Mouse (Mus musculus): ENCODE measurements around the gene Abcd2. TPM values are rescaled to one million over a fixed set of nuclear protein-coding genes. Genes with fewer than 3 reads are reported as not detected.

Gene Abcd2
- total RNA-seq, 1 experiment from 2014 or later, result 10.0 TPM

GRCm38 (mm10) chr15:91165021-91165420 lies 26.6 kb downstream of the Abcd2 start:
- ATAC-seq (replicated peaks; ENCODE audit: low read depth, poor library complexity, severe bottlenecking), result peak; percentile 76

GRCm38 (mm10) chr15:91163454-91163853 lies 28.1 kb downstream of the Abcd2 start:
- no peak for ATAC-seq (replicated peaks; ENCODE audit: low read depth, poor library complexity, severe bottlenecking)

GRCm38 (mm10) chr15:91161153-91161552 lies 30.4 kb downstream of the Abcd2 start:
- no peak for ATAC-seq (replicated peaks; ENCODE audit: low read depth, poor library complexity, severe bottlenecking)

- no peak for ATAC-seq (replicated peaks; ENCODE audit: low read depth, poor library complexity, severe bottlenecking)
These were observed 38.3 kb downstream of the Abcd2 start for GRCm38 (mm10) chr15:91153311-91153710.

DNA sequence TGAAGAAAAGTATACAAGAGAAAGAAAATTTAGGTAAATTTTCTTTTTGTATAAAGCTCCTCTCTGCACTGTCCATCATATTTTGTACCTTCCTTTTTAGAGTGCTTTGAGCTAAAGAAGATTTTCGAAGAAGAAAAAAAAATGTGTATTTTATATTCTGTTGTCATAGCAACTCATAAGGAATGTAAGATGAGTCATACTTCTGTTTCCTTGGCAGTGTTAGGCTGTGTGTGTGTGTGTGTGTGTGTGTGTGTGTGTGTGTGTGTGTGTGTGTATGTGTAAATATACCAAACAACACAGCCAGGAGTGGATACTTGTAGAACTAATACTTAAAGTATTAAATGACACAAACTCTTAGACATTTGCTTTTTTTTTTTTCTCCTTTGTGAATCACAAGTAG lies 39.0 kb downstream of the Abcd2 start:
- no peak for ATAC-seq (replicated peaks; ENCODE audit: low read depth, poor library complexity, severe bottlenecking)

DNA sequence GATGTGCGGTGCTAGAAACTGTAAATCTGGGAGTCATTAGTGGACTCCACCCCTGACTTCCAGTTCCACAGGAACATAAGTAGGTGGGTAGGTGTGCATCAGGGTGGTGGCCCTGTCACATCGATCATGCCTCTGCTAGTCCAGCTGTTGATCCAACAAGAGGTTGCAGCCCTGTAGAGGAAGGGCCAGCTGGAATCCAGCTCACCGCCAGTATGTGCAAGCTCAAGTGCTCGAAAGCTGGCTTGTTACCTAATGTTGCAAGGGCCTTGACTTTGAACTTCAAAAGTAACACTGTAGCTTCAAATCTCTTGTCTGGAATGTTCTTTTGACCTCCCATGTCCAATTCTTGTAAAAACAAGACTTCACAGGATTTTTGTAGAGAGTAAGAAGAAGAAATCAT lies 67.0 kb downstream of the Abcd2 start:
- no peak for ATAC-seq (replicated peaks; ENCODE audit: low read depth, poor library complexity, severe bottlenecking)

DNA sequence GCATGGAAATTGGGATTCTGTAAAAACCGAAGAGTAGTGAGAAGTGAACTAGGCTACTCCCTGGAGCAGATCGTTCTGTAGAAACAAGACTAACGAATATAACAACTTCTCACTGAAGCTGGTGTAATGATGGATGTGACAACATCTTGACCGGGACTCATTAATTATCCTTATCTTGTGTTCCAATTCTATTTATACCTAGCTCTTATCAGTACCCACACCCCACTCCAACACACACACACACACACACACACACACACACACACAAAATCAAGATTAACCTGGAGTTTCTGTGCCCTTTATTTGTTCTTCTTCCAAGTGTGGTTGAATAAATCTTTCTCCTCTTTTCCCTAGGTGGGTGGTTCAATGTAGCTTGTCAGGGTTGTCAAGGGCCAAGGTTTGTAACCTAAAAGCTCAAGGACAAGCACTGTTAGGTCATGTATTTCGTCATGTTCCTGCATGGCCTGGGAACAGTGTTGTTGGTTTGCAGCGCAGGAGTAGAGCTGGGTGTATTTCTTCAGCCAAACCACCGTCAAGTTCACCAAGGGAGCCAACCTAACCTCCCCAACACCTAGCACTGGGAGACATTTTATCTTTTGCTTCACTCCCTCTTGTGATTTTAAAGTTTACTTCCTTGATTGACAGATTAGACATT lies 78.9 kb downstream of the Abcd2 start:
- no peak for ATAC-seq (replicated peaks; ENCODE audit: low read depth, poor library complexity, severe bottlenecking)

DNA sequence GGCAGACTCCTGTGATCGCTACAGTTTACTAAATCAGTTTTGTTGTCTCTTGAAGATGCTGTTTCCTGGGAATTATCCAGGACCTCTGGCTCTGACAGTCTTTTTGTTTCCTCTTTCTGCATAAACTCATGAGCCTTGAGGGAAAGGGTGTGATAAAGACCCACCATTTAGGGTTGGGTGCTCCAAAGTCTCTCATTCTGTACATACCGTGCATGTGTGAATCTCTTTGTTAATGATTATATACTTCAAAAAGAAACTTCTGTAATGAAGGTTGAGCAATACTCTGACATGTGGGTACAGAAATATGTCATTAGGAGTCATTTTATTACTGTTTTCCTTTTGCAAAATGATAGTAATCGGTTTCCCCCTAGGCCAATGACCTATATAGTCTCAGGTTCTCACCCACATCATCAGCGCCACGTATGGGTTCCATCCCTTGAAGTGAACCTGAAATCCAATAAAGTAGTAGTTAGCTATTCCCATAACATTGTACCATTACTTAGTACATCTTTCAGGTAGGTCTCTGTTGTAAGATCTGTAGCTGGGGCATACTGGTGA lies 83.4 kb downstream of the Abcd2 start:
- ATAC-seq (replicated peaks; ENCODE audit: low read depth, poor library complexity, severe bottlenecking), result no peak

GRCm38 (mm10) chr15:91104934-91105333 lies 86.7 kb downstream of the Abcd2 start:
- ATAC-seq (replicated peaks; ENCODE audit: low read depth, poor library complexity, severe bottlenecking), result no peak

DNA sequence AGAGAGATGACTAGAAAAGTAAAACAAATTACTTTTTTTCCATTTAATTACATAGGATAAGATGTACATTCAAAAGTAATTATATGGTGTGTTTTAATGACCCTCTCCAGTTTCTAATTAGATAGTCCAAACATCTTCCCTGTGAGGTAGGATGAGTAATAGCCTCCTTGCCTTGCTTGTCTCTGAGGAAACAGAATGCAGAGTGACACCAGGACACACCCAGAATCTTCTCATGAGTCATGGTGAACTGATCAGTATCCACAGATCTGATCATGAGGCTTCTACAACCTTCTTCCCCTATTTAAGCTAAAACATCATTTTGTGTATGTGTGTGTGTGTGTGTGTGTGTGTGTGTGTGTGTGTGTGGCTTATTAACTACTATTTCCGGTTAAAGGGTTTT lies 87.3 kb downstream of the Abcd2 start:
- no peak for ATAC-seq (replicated peaks; ENCODE audit: low read depth, poor library complexity, severe bottlenecking)

- ATAC-seq (replicated peaks; ENCODE audit: low read depth, poor library complexity, severe bottlenecking), result no peak
These were observed 87.8 kb downstream of the Abcd2 start for GRCm38 (mm10) chr15:91103814-91104213.

- ATAC-seq (replicated peaks; ENCODE audit: low read depth, poor library complexity, severe bottlenecking), result no peak
These were observed 88.3 kb downstream of the Abcd2 start for GRCm38 (mm10) chr15:91103305-91103704.

DNA sequence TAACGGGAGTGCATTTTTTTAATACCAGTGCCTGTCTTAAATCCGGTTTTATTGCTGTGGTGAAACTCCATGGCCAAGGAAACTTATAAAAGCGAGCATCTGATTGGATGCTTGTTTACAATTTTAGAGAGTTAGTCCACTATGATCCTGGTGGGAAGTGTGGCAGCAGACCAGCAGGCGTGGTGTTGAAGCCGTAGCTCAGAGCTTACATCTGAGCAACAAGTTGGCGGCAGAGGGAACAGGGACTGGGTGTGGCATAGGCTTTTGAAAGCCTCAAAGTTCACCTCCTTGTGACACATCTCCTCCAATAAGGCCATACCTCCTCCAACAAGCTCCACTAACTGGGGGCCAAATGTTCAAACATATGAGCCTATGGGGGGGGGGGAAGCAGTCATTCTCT lies 95.0 kb downstream of the Abcd2 start:
- ATAC-seq (replicated peaks; ENCODE audit: low read depth, poor library complexity, severe bottlenecking), result no peak

Other genes with a start within 250 kb of the Abcd2 start
- 0.44 and 0.46 TPM in 2 replicates for gene Kif21a, start 141.9 kb downstream of the Abcd2 start, total RNA-seq (2017)
- gene CN725425, start 7.7 kb upstream of the Abcd2 start, total RNA-seq (2017), result not detected in 2 replicates